Mouse (Mus musculus) left cerebral cortex, postnatal 10 days (tissue): ENCODE data around the gene Dgka. TPM values are rescaled to one million over a fixed set of nuclear protein-coding genes. Genes with fewer than 3 reads are reported as not detected.

Experiments used
- DNase-seq, 2 experiments: peaks; one replicate each; pipeline ENCODE4 v3.0.0; 2021 to 2022; ENCODE audit warnings: low spot score in 2 of 2, mixed read lengths in 1 of 2; ENCODE audit errors: extremely low spot score in 1 of 2
- intact Hi-C: fragments of 180-260 bp; cut with DNase I; formaldehyde crosslinking; loops from one replicate; pipeline ENCODE4 v1.15.1; 2025
- total RNA-seq, 2 experiments: library from RNA; stranded (reverse); gene quantifications; 2 replicates each; pipeline ENCODE4 v1.2.3; 2021

Gene Dgka
- total RNA-seq, 2 experiments from 2014 or later = 5.7 to 5.8 TPM

- peak; percentile 99 to 100 for DNase-seq
- intact Hi-C loops = no loop called here
These were observed 48.5 kb downstream of the Dgka start, which contains the start of gene Rab5b for GRCm38 (mm10) chr10:128695992-128696807. Rab5b (minus strand) TSS chr10:128696264.

GRCm38 (mm10) chr10:128695411-128695991 lies 49.2 kb downstream of the Dgka start:
- DNase-seq = no peak
- intact Hi-C loops = no loop called here

GRCm38 (mm10) chr10:128674469-128675008 lies 70.1 kb downstream of the Dgka start:
- DNase-seq = no peak
- intact Hi-C loops = loop anchor here (5.0 kb wide), 3 partner anchors 47 to 167 kb away; partner anchors contain the start of genes Pa2g4 and Rps26

DNA sequence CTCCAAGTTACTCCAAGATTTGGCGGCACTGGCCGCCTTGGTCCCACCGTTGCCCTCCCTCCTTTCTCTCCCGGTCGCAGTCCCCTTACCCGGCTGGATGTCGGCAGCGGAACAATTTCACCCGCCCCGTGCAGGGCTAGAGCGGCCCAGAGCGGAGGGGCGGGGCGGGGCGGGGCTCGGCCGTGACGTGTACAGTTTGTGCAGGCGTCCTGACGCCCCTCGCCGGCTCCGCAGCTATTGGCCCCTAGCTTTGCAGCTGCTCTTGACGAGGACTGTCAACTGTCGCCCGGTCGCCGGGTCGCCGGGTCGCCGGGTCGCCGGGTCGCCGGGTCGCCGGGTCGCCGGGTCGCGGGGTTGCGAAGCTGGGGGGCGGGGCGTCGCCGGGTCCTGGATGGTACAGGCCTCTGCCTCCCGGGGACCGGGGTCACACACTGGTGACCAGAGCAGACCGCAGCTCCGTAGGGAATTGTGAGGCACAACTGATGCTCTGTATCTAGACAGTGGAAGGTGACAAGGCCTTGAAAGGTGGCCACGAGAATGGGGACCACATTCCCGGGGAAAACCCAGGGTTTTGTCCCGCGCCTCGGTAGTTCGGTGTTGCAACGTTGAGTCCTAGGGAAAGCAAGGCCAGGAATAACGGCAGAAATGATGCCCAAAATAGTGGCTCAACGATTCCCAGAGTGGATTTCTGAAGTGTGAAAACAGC lies 70.7 kb downstream of the Dgka start, which contains the start of gene Suox:
TSS of gene Suox (minus strand) at position 311 of the 706 bp plus-strand sequence.
- intact Hi-C loops = loop anchor here (5.0 kb wide), 3 partner anchors 47 to 167 kb away; partner anchors contain the start of genes Pa2g4 and Rps26
- DNase-seq = peak; percentile 74 to 91

DNA sequence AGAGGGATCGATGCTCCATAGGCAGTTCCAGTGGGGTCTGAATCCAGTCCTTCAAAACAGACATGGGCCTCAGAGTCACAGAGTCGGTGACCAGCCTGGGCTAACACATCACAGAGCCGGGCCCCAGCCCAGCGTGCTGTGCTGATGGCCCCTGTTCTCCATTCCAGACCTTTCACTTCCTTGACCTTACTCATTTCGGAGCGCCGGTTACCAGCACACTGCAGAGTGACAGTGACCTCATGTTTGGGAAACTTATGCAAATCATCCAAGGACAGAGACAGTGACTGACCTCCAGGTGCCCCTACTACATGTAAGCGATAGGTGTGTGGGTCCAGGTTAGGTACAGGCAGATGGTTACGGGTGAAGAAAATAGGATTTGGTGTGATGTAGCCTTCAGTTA lies 73.5 kb downstream of the Dgka start:
- no peak for DNase-seq
- intact Hi-C loops = loop anchor here (5.0 kb wide), 3 partner anchors 44 to 164 kb away; partner anchors contain the start of genes Pa2g4 and Rps26

Other genes with a start within 250 kb of the Dgka start
- gene Myl6b, start 246.2 kb downstream of the Dgka start, total RNA-seq = 10 to 100 TPM; 30.9 to 34.1 TPM
- gene Esyt1, start 219.0 kb downstream of the Dgka start, total RNA-seq = 1 to 10 TPM; 8.9 to 9.3 TPM
- 10 to 100 TPM; 10.8 to 10.9 TPM for gene Zc3h10, start 197.1 kb downstream of the Dgka start, total RNA-seq
- 1,000 to 10,000 TPM; 2,483 to 2,553 TPM for gene Rpl41, start 195.6 kb downstream of the Dgka start, total RNA-seq
- 10 to 100 TPM; 80.0 to 83.7 TPM for gene Pa2g4, start 178.9 kb downstream of the Dgka start, total RNA-seq
- gene Erbb3, start 155.2 kb downstream of the Dgka start, total RNA-seq = 1 to 10 TPM; 1.1 to 2.2 TPM
- gene Rps26, start 118.1 kb downstream of the Dgka start, total RNA-seq = 100 to 1,000 TPM; 382 to 405 TPM
- 10 to 100 TPM; 18.5 to 19.8 TPM for gene Ikzf4, start 98.9 kb downstream of the Dgka start, total RNA-seq
- gene Suox, start 70.8 kb downstream of the Dgka start, total RNA-seq = 10 to 100 TPM; 11.1 to 11.8 TPM
- 100 to 1,000 TPM; 120 to 121 TPM for gene Rab5b, start 48.6 kb downstream of the Dgka start, total RNA-seq
- under 1 TPM; 0.51 to 0.63 TPM for gene Pmel, start 40.7 kb downstream of the Dgka start, total RNA-seq
- 1 to 10 TPM; 4.3 to 4.7 TPM for gene Cdk2, start 39.8 kb downstream of the Dgka start, total RNA-seq
- 10 to 100 TPM; 34.3 to 34.6 TPM for gene Pym1, start 3.0 kb upstream of the Dgka start, total RNA-seq
- gene Mmp19, start 46.1 kb upstream of the Dgka start, total RNA-seq = under 1 TPM; 0.49 to 0.59 TPM
- 10 to 100 TPM; 61.9 to 63.1 TPM for gene Dnajc14, start 59.2 kb upstream of the Dgka start, total RNA-seq
- 10 to 100 TPM; 12.2 to 12.5 TPM for gene Tmem198b, start 59.5 kb upstream of the Dgka start, total RNA-seq
- gene Sarnp, start 72.5 kb upstream of the Dgka start, total RNA-seq = 10 to 100 TPM; 37.4 to 42.2 TPM
- 1 to 10 TPM; 4.4 to 6.7 TPM for gene Ormdl2, start 76.8 kb upstream of the Dgka start, total RNA-seq
- 10 to 100 TPM; 13.2 to 16.2 TPM for gene Gdf11, start 146.9 kb upstream of the Dgka start, total RNA-seq
- gene Cd63, start 156.1 kb upstream of the Dgka start, total RNA-seq = 10 to 100 TPM; 63.0 to 66.0 TPM
- gene Rdh5, start 178.0 kb upstream of the Dgka start, total RNA-seq = 1 to 10 TPM; 5.5 to 6.1 TPM
- gene Bloc1s1, start 179.2 kb upstream of the Dgka start, total RNA-seq = 10 to 100 TPM; 84.3 to 85.3 TPM
- gene Itga7, start 189.0 kb upstream of the Dgka start, total RNA-seq = 10 to 100 TPM; 14.2 to 14.9 TPM
- gene Mettl7b, start 216.1 kb upstream of the Dgka start, total RNA-seq = not detected
- gene Olfr9, start 244.6 kb upstream of the Dgka start, total RNA-seq = not detected